Mouse (Mus musculus): ENCODE measurements around the gene Ptprd. TPM values are rescaled to one million over a fixed set of nuclear protein-coding genes. Genes with fewer than 3 reads are reported as not detected.
"Not testable (repeated sequence)": the region's sequence is repeated elsewhere in the genome, so short reads cannot be mapped to it uniquely, and the experiment has no call there.

Gene Ptprd
- polyA plus RNA-seq, 1 experiment from 2014 or later = 14.0 TPM

- Histone ChIP-seq H3K27me3 (ENCODE audit: control insufficient read depth, insufficient read depth, low read depth, low read length) (no peaks in the 10 kb centered on the region), H3K9me3 (ENCODE audit: control insufficient read depth, low read length) (no peaks in the 10 kb centered on the region), H3K4me2 (ENCODE audit: low read depth, low read length) (no peak overlapping the region), H3K27ac (ENCODE audit: low read length) (no peak overlapping the region), H3K4me1 (replicated peaks; ENCODE audit: control insufficient read depth, insufficient read depth, low read length) (no peaks in the 10 kb centered on the region), H3K9ac (ENCODE audit: low read length) (no peak overlapping the region), H3K4me3 (ENCODE audit: low read length) (no peak overlapping the region), H3K36me3 (ENCODE audit: control insufficient read depth, insufficient read depth, low read length) (peaks cover 9% of the 10 kb centered on the region)
- no peak for ATAC-seq (ENCODE audit: low read depth)
Observed at GRCm38 (mm10) chr4:76089866-76090265, 2121.9 kb downstream of the Ptprd start.

GRCm38 (mm10) chr4:76076051-76076450, 2135.7 kb downstream of the Ptprd start:
- H3K4me2 ChIP-seq (ENCODE audit: low read depth, low read length) = no peak overlapping the region
- no peaks in the 10 kb centered on the region for H3K36me3 ChIP-seq (ENCODE audit: control insufficient read depth, insufficient read depth, low read length)
- H3K9me3 ChIP-seq (ENCODE audit: control insufficient read depth, low read length) = no peaks in the 10 kb centered on the region
- no peak overlapping the region for H3K9ac ChIP-seq (ENCODE audit: low read length)
- no peaks in the 10 kb centered on the region for H3K27me3 ChIP-seq (ENCODE audit: control insufficient read depth, insufficient read depth, low read depth, low read length)
- no peak overlapping the region for H3K4me3 ChIP-seq (ENCODE audit: low read length)
- 96% methylated on average over 1 of the region's 1 CpGs for WGBS
- H3K4me1 ChIP-seq (replicated peaks; ENCODE audit: control insufficient read depth, insufficient read depth, low read length) = no peaks in the 10 kb centered on the region
- no peak overlapping the region for H3K27ac ChIP-seq (ENCODE audit: low read length)
- ATAC-seq (ENCODE audit: low read depth) = no peak

- WGBS = 82% methylated on average over 3 of the region's 3 CpGs
- no peak overlapping the region for H3K4me3 ChIP-seq (ENCODE audit: low read length)
- no peaks in the 10 kb centered on the region for H3K9me3 ChIP-seq (ENCODE audit: control insufficient read depth, low read length)
- no peaks in the 10 kb centered on the region for H3K4me1 ChIP-seq (replicated peaks; ENCODE audit: control insufficient read depth, insufficient read depth, low read length)
- H3K27ac ChIP-seq (ENCODE audit: low read length) = no peak overlapping the region
- H3K27me3 ChIP-seq (ENCODE audit: control insufficient read depth, insufficient read depth, low read depth, low read length) = no peaks in the 10 kb centered on the region
- H3K9ac ChIP-seq (ENCODE audit: low read length) = no peak overlapping the region
- no peaks in the 10 kb centered on the region for H3K36me3 ChIP-seq (ENCODE audit: control insufficient read depth, insufficient read depth, low read length)
- ATAC-seq (ENCODE audit: low read depth) = no peak
- no peak overlapping the region for H3K4me2 ChIP-seq (ENCODE audit: low read depth, low read length)
Observed at GRCm38 (mm10) chr4:76073286-76073685, 2138.5 kb downstream of the Ptprd start.

- ATAC-seq (ENCODE audit: low read depth) = no peak
- Histone ChIP-seq H3K9me3 (ENCODE audit: control insufficient read depth, low read length) (no peaks in the 10 kb centered on the region), H3K27ac (ENCODE audit: low read length) (no peak overlapping the region), H3K4me3 (ENCODE audit: low read length) (no peak overlapping the region), H3K27me3 (ENCODE audit: control insufficient read depth, insufficient read depth, low read depth, low read length) (no peaks in the 10 kb centered on the region), H3K4me2 (ENCODE audit: low read depth, low read length) (no peak overlapping the region), H3K36me3 (ENCODE audit: control insufficient read depth, insufficient read depth, low read length) (no peaks in the 10 kb centered on the region), H3K9ac (ENCODE audit: low read length) (no peak overlapping the region), H3K4me1 (replicated peaks; ENCODE audit: control insufficient read depth, insufficient read depth, low read length) (no peaks in the 10 kb centered on the region)
- WGBS = 83% methylated on average over 6 of the region's 6 CpGs
Observed at GRCm38 (mm10) chr4:76071720-76072119, 2140.0 kb downstream of the Ptprd start.

GRCm38 (mm10) chr4:76056836-76057235, 2154.9 kb downstream of the Ptprd start:
- ATAC-seq (ENCODE audit: low read depth) = no peak
- Histone ChIP-seq H3K9me3 (ENCODE audit: control insufficient read depth, low read length) (no peaks in the 10 kb centered on the region), H3K4me3 (ENCODE audit: low read length) (no peak overlapping the region), H3K27me3 (ENCODE audit: control insufficient read depth, insufficient read depth, low read depth, low read length) (no peaks in the 10 kb centered on the region), H3K36me3 (ENCODE audit: control insufficient read depth, insufficient read depth, low read length) (no peaks in the 10 kb centered on the region), H3K27ac (ENCODE audit: low read length) (no peak overlapping the region), H3K4me1 (replicated peaks; ENCODE audit: control insufficient read depth, insufficient read depth, low read length) (no peaks in the 10 kb centered on the region), H3K9ac (ENCODE audit: low read length) (no peak overlapping the region), H3K4me2 (ENCODE audit: low read depth, low read length) (no peak overlapping the region)
- WGBS = 88% methylated on average over 2 of the region's 2 CpGs

GRCm38 (mm10) chr4:76045650-76046049, 2166.1 kb downstream of the Ptprd start:
- 0 out of 2 replicates have a peak, but pooled peaks cover 3% of the 10 kb centered on the region for H3K36me3 ChIP-seq (ENCODE audit: control insufficient read depth, insufficient read depth, low read length)
- H3K9ac ChIP-seq (ENCODE audit: low read length) = no peak overlapping the region
- no peak overlapping the region for H3K27ac ChIP-seq (ENCODE audit: low read length)
- ATAC-seq (ENCODE audit: low read depth) = no peak
- no peak overlapping the region for H3K4me3 ChIP-seq (ENCODE audit: low read length)
- no peak overlapping the region for H3K4me2 ChIP-seq (ENCODE audit: low read depth, low read length)
- no peaks in the 10 kb centered on the region for H3K27me3 ChIP-seq (ENCODE audit: control insufficient read depth, insufficient read depth, low read depth, low read length)
- no peaks in the 10 kb centered on the region for H3K4me1 ChIP-seq (replicated peaks; ENCODE audit: control insufficient read depth, insufficient read depth, low read length)
- 41% methylated on average over 2 of the region's 2 CpGs for WGBS
- no peaks in the 10 kb centered on the region for H3K9me3 ChIP-seq (ENCODE audit: control insufficient read depth, low read length)

GRCm38 (mm10) chr4:76044802-76045201, 2167.0 kb downstream of the Ptprd start:
- H3K36me3 ChIP-seq (ENCODE audit: control insufficient read depth, insufficient read depth, low read length) = no peaks in the 10 kb centered on the region
- H3K4me1 ChIP-seq (replicated peaks; ENCODE audit: control insufficient read depth, insufficient read depth, low read length) = no peaks in the 10 kb centered on the region
- no peak for ATAC-seq (ENCODE audit: low read depth)
- WGBS = 34% methylated on average over 1 of the region's 1 CpGs
- H3K4me3 ChIP-seq (ENCODE audit: low read length) = no peak overlapping the region
- no peaks in the 10 kb centered on the region for H3K27me3 ChIP-seq (ENCODE audit: control insufficient read depth, insufficient read depth, low read depth, low read length)
- H3K27ac ChIP-seq (ENCODE audit: low read length) = no peak overlapping the region
- no peaks in the 10 kb centered on the region for H3K9me3 ChIP-seq (ENCODE audit: control insufficient read depth, low read length)
- no peak overlapping the region for H3K9ac ChIP-seq (ENCODE audit: low read length)
- H3K4me2 ChIP-seq (ENCODE audit: low read depth, low read length) = no peak overlapping the region

- 78% methylated on average over 4 of the region's 4 CpGs for WGBS
- not testable (repeated sequence) for H3K9me3 ChIP-seq (ENCODE audit: control insufficient read depth, low read length); ATAC-seq (ENCODE audit: low read depth); H3K4me3 ChIP-seq (ENCODE audit: low read length); H3K27me3 ChIP-seq (ENCODE audit: control insufficient read depth, insufficient read depth, low read depth, low read length); H3K4me2 ChIP-seq (ENCODE audit: low read depth, low read length); H3K4me1 ChIP-seq (replicated peaks; ENCODE audit: control insufficient read depth, insufficient read depth, low read length); H3K36me3 ChIP-seq (ENCODE audit: control insufficient read depth, insufficient read depth, low read length); H3K9ac ChIP-seq (ENCODE audit: low read length); H3K27ac ChIP-seq (ENCODE audit: low read length)
Observed at GRCm38 (mm10) chr4:76037178-76037577, 2174.6 kb downstream of the Ptprd start.

- Histone ChIP-seq H3K36me3 (ENCODE audit: control insufficient read depth, insufficient read depth, low read length) (no peaks in the 10 kb centered on the region), H3K4me1 (replicated peaks; ENCODE audit: control insufficient read depth, insufficient read depth, low read length) (no peaks in the 10 kb centered on the region), H3K9me3 (ENCODE audit: control insufficient read depth, low read length) (no peaks in the 10 kb centered on the region), H3K27me3 (ENCODE audit: control insufficient read depth, insufficient read depth, low read depth, low read length) (no peaks in the 10 kb centered on the region), H3K9ac (ENCODE audit: low read length) (no peak overlapping the region), H3K4me3 (ENCODE audit: low read length) (no peak overlapping the region), H3K4me2 (ENCODE audit: low read depth, low read length) (no peak overlapping the region), H3K27ac (ENCODE audit: low read length) (no peak overlapping the region)
- 80% methylated on average over 8 of the region's 8 CpGs for WGBS
- no peak for ATAC-seq (ENCODE audit: low read depth)
Observed at GRCm38 (mm10) chr4:76025571-76026325, 2186.0 kb downstream of the Ptprd start.

- Histone ChIP-seq H3K9me3 (ENCODE audit: control insufficient read depth, low read length) (no peaks in the 10 kb centered on the region), H3K27me3 (ENCODE audit: control insufficient read depth, insufficient read depth, low read depth, low read length) (no peaks in the 10 kb centered on the region), H3K4me1 (replicated peaks; ENCODE audit: control insufficient read depth, insufficient read depth, low read length) (no peaks in the 10 kb centered on the region), H3K4me2 (ENCODE audit: low read depth, low read length) (no peak overlapping the region), H3K9ac (ENCODE audit: low read length) (no peak overlapping the region), H3K4me3 (ENCODE audit: low read length) (no peak overlapping the region), H3K27ac (ENCODE audit: low read length) (peak overlapping the region; percentile 76), H3K36me3 (ENCODE audit: control insufficient read depth, insufficient read depth, low read length) (no peaks in the 10 kb centered on the region)
- 37% methylated on average over 3 of the region's 3 CpGs for WGBS
- ATAC-seq (ENCODE audit: low read depth) = peak; percentile 76
Observed at GRCm38 (mm10) chr4:76024502-76024821, 2187.3 kb downstream of the Ptprd start.

Data from lung, embryonic 16.5 days (tissue).